Mouse (Mus musculus) gastrocnemius, postnatal 36 days (tissue): ENCODE data around the gene Terf2ip. TPM values are rescaled to one million over a fixed set of nuclear protein-coding genes. Genes with fewer than 3 reads are reported as not detected.

Source experiments
- DNase-seq, 2 experiments: peaks; one replicate each; pipeline ENCODE4 v3.0.0; 2022
- intact Hi-C: fragments of 180-260 bp; cut with DNase I; formaldehyde crosslinking; loops from one replicate; pipeline ENCODE4 v1.15.1; 2025
- long read RNA-seq, 2 experiments: library from polyadenylated mRNA; stranded (forward); transcript quantifications; one replicate each; pipeline ENCODE4 v2.0.0; 2021
- total RNA-seq, 2 experiments: library from RNA; stranded (reverse); gene quantifications; 2 replicates each; pipeline ENCODE4 v1.2.3; 2021

Terf2ip gene
- total RNA-seq = 1 to 10 TPM; 7.5 to 9.3 TPM
- long read RNA-seq, experiment 1, transcript Terf2ip-201 (3 exons, 3,560 nt) = major isoform, 14 of 16 reads
- long read RNA-seq, experiment 1, partial matches to known transcripts = 0 of 16 reads
- long read RNA-seq, experiment 1, other reads (novel, unspliced or antisense) = 2 of 16 reads
- long read RNA-seq, experiment 2, transcript Terf2ip-201 (3 exons, 3,560 nt) = major isoform, 13 of 19 reads
- long read RNA-seq, experiment 2, partial matches to known transcripts = 2 of 19 reads
- long read RNA-seq, experiment 2, other reads (novel, unspliced or antisense) = 3 of 19 reads

GRCm38 (mm10) chr8:112010997-112011815 lies at the start of gene Terf2ip, which contains the start of gene Kars:
Terf2ip (plus strand) TSS chr8:112011398.
Kars (minus strand) TSS chr8:112011323.
- intact Hi-C loops = no loop called here
- DNase-seq = peak; percentile 90

GRCm38 (mm10) chr8:111962589-111962988 lies 48.6 kb upstream of the Terf2ip start:
- intact Hi-C loops = no loop called here
- DNase-seq = no peak

GRCm38 (mm10) chr8:111963091-111963490 lies 48.1 kb upstream of the Terf2ip start:
- DNase-seq = no peak
- intact Hi-C loops = no loop called here

GRCm38 (mm10) chr8:111963546-111963945 lies 47.7 kb upstream of the Terf2ip start:
- intact Hi-C loops = no loop called here
- DNase-seq = no peak

- no peak for DNase-seq
- intact Hi-C loops = no loop called here
Measured at GRCm38 (mm10) chr8:111964351-111964750, 46.8 kb upstream of the Terf2ip start.

GRCm38 (mm10) chr8:111964849-111965561 lies 46.2 kb upstream of the Terf2ip start:
- no peak for DNase-seq
- intact Hi-C loops = no loop called here

- intact Hi-C loops = no loop called here
- no peak for DNase-seq
Measured at GRCm38 (mm10) chr8:111967246-111967870, 43.8 kb upstream of the Terf2ip start.

GRCm38 (mm10) chr8:111968541-111968940 lies 42.7 kb upstream of the Terf2ip start:
- no peak for DNase-seq
- intact Hi-C loops = no loop called here

- intact Hi-C loops = no loop called here
Measured at GRCm38 (mm10) chr8:111968991-111969390, 42.2 kb upstream of the Terf2ip start.

GRCm38 (mm10) chr8:111974138-111974537 lies 37.1 kb upstream of the Terf2ip start:
- no peak for DNase-seq
- intact Hi-C loops = no loop called here

More at GRCm38 (mm10) chr8:111968991-111969390, 42.2 kb upstream of the Terf2ip start:
- DNase-seq = no peak

GRCm38 (mm10) chr8:111975706-111976105 lies 35.5 kb upstream of the Terf2ip start:
- intact Hi-C loops = no loop called here
- no peak for DNase-seq

- no peak for DNase-seq
- intact Hi-C loops = no loop called here
Measured at GRCm38 (mm10) chr8:111976326-111976725, 34.9 kb upstream of the Terf2ip start.

- intact Hi-C loops = no loop called here
- no peak for DNase-seq
Measured at GRCm38 (mm10) chr8:111978147-111978546, 33.1 kb upstream of the Terf2ip start.

GRCm38 (mm10) chr8:111982116-111982515 lies 29.1 kb upstream of the Terf2ip start:
- DNase-seq = no peak
- intact Hi-C loops = no loop called here

GRCm38 (mm10) chr8:111984511-111984910 lies 26.7 kb upstream of the Terf2ip start:
- DNase-seq = no peak
- intact Hi-C loops = no loop called here

- DNase-seq = peak; percentile 39 to 59
- intact Hi-C loops = loop anchor here (5.0 kb wide), 1 partner anchor 108 kb away; no protein-coding TSS in a partner anchor
Measured at GRCm38 (mm10) chr8:111989911-111990310, 21.3 kb upstream of the Terf2ip start.

- DNase-seq = no peak
- intact Hi-C loops = no loop called here
Measured at GRCm38 (mm10) chr8:111991278-111991677, 19.9 kb upstream of the Terf2ip start.

GRCm38 (mm10) chr8:111992013-111992702 lies 19.0 kb upstream of the Terf2ip start, which contains the start of gene Adat1:
Adat1 (minus strand) TSS chr8:111992302.
- DNase-seq = peak; percentile 65 to 77
- intact Hi-C loops = no loop called here

GRCm38 (mm10) chr8:111992703-111993039 lies 18.5 kb upstream of the Terf2ip start:
- intact Hi-C loops = no loop called here
- DNase-seq = no peak

- DNase-seq = no peak
- intact Hi-C loops = no loop called here
Measured at GRCm38 (mm10) chr8:112004754-112005153, 6.4 kb upstream of the Terf2ip start.
